Mouse (Mus musculus) C2C12 (cell line): ENCODE measurements around the gene Dhx30. TPM values are rescaled to one million over a fixed set of nuclear protein-coding genes. Genes with fewer than 3 reads are reported as not detected.
A peak's percentile ranks its signal among the peaks of the same experiment; 100 is the strongest.

Experiments
- H3K27me3 ChIP-seq: one replicate; pipeline ENCODE4 v1.6.1; 2011; ENCODE audit not compliant: control insufficient read depth, insufficient read depth, insufficient read length
- H3K36me3 ChIP-seq: one replicate; pipeline ENCODE4 v1.6.1; 2011; ENCODE audit not compliant: control insufficient read depth, insufficient read depth
- H3K4me3 ChIP-seq: one replicate; pipeline ENCODE4 v1.5.1; 2011; ENCODE audit warnings: mild to moderate bottlenecking, control low read depth; ENCODE audit not compliant: poor library complexity, insufficient read depth, severe bottlenecking
- H3K79me2 ChIP-seq: one replicate; pipeline ENCODE4 v1.6.1; 2011; ENCODE audit not compliant: control insufficient read depth, insufficient read depth
- H3K79me3 ChIP-seq: one replicate; pipeline ENCODE4 v1.6.1; 2011; ENCODE audit warnings: low read depth, control low read depth
- H3ac ChIP-seq: one replicate; pipeline ENCODE3; 2011; ENCODE audit warnings: low read depth; ENCODE audit not compliant: control insufficient read depth, insufficient read length
- CEBPB ChIP-seq: IDR thresholded peaks from one replicate; pipeline ENCODE4 v1.6.1; 2011; ENCODE audit warnings: low read depth, mild to moderate bottlenecking, control low read depth, moderate library complexity
- CTCF ChIP-seq: IDR thresholded peaks from one replicate; pipeline ENCODE4 v1.5.1; 2011; ENCODE audit not compliant: control insufficient read depth, insufficient read depth, insufficient read length
- FOSL1 ChIP-seq: IDR thresholded peaks from one replicate; pipeline ENCODE4 v1.8.0; 2011; ENCODE audit warnings: mild to moderate bottlenecking, low read length; ENCODE audit not compliant: poor library complexity, insufficient read depth, severe bottlenecking
- MAX ChIP-seq: IDR thresholded peaks from one replicate; pipeline ENCODE4 v1.6.1; 2011; ENCODE audit warnings: mild to moderate bottlenecking, control low read depth
- MYOD1 ChIP-seq: IDR thresholded peaks from one replicate; pipeline ENCODE4 v1.6.1; 2011; ENCODE audit warnings: low read depth; ENCODE audit not compliant: control insufficient read depth, insufficient read length
- MYOG ChIP-seq: IDR thresholded peaks from one replicate; pipeline ENCODE4 v1.6.1; 2011; ENCODE audit not compliant: control insufficient read depth, insufficient read length; ENCODE audit errors: extremely low read depth
- USF1 ChIP-seq: IDR thresholded peaks from one replicate; pipeline ENCODE4 v1.6.1; 2011; ENCODE audit warnings: low read depth, mild to moderate bottlenecking, control low read depth, moderate library complexity
- polyA plus RNA-seq: library from polyadenylated mRNA; unstranded; fragments of >200 nt; fragmentation: generic; extraction: Trizol; gene quantifications from one replicate; pipeline ENCODE4 v1.2.1, GENCODE M21; 2012; ENCODE audit warnings: missing spikeins

Gene Dhx30
- polyA plus RNA-seq, 1 experiment, result 93.2 TPM

- Histone ChIP-seq H3K79me3 (peaks cover 12% of the 10 kb centered on the region), H3K27me3 (no peaks in the 10 kb centered on the region), H3ac (no peak overlapping the region), H3K36me3 (peaks cover 10% of the 10 kb centered on the region), H3K79me2 (peaks cover 16% of the 10 kb centered on the region), H3K4me3 (no peak overlapping the region)
- TF ChIP-seq MAX (no peak), MYOD1 (no peak), CEBPB (no peak), USF1 (no peak), MYOG (no peak)
These were observed 5.7 kb upstream of the Dhx30 start for GRCm38 (mm10) chr9:110123322-110123721.

GRCm38 (mm10) chr9:110121424-110121823 lies 3.8 kb upstream of the Dhx30 start:
- H3K79me3 ChIP-seq, result peaks cover 22% of the 10 kb centered on the region
- no peak overlapping the region for H3ac ChIP-seq
- no peaks in the 10 kb centered on the region for H3K27me3 ChIP-seq
- H3K79me2 ChIP-seq, result peaks cover 30% of the 10 kb centered on the region
- TF ChIP-seq FOSL1 (no peak), MAX (no peak), CTCF (no peak), CEBPB (no peak), MYOG (no peak), MYOD1 (no peak), USF1 (no peak)
- H3K36me3 ChIP-seq, result peaks cover 10% of the 10 kb centered on the region
- no peak overlapping the region for H3K4me3 ChIP-seq

GRCm38 (mm10) chr9:110118249-110118648 lies 619 bp upstream of the Dhx30 start:
- peaks cover 44% of the 10 kb centered on the region for H3K79me2 ChIP-seq
- no peaks in the 10 kb centered on the region for H3K27me3 ChIP-seq
- H3K79me3 ChIP-seq, result peaks cover 31% of the 10 kb centered on the region
- H3ac ChIP-seq, result peak overlapping the region; percentile 90
- H3K4me3 ChIP-seq, result peak overlapping the region; percentile 83
- TF ChIP-seq MYOG (no peak), FOSL1 (no peak), MAX (no peak), CTCF (no peak), CEBPB (no peak), MYOD1 (no peak), USF1 (no peak)
- H3K36me3 ChIP-seq, result peaks cover 28% of the 10 kb centered on the region

GRCm38 (mm10) chr9:110116977-110117778 lies 452 bp downstream of the Dhx30 start, which contains the start of gene Smarcc1:
Gene Smarcc1, plus strand, starts transcription at chr9:110117708.
- H3K79me2 ChIP-seq, result peaks cover 44% of the 10 kb centered on the region
- H3K79me3 ChIP-seq, result peaks cover 31% of the 10 kb centered on the region
- H3K4me3 ChIP-seq, result peak within 1 kb of the TSS; percentile 83
- peaks cover 38% of the 10 kb centered on the region for H3K36me3 ChIP-seq
- H3K27me3 ChIP-seq, result no peaks in the 10 kb centered on the region
- peak within 1 kb of the TSS; percentile 90 for H3ac ChIP-seq
- TF ChIP-seq MAX, result peak; percentile 47
- TF ChIP-seq USF1, result no peak

GRCm38 (mm10) chr9:110116353-110116976 lies 1.2 kb downstream of the Dhx30 start:
- H3K4me3 ChIP-seq, result peak overlapping the region; percentile 83
- peak overlapping the region; percentile 90 for H3ac ChIP-seq
- TF ChIP-seq FOSL1 (no peak), CEBPB (no peak), CTCF (no peak), MYOG (no peak), MYOD1 (no peak), MAX (no peak), USF1 (no peak)
- peaks cover 31% of the 10 kb centered on the region for H3K79me3 ChIP-seq
- H3K79me2 ChIP-seq, result peaks cover 44% of the 10 kb centered on the region
- peaks cover 39% of the 10 kb centered on the region for H3K36me3 ChIP-seq
- H3K27me3 ChIP-seq, result no peaks in the 10 kb centered on the region
